Mouse (Mus musculus): ENCODE results near the gene Tecta.

DNA sequence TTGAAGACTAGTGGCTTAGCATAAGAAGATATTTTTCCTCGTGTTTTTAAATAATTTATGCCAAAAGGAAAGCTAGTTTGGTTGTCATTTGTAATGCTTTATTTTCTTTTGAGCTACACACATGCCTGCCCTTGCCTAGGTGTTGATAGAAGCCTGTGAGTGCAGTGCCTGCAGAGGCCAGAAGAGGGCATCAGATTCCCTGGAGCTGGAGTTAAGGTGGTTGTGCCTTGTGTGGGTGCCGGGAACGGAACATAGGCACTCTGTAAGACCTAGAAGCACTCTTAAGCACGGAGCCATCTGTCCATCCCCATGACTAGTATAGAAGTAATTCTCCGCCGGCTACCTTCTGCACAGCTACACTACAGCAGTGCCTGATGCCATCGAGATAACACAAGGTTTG is 79.1 kb downstream of the Tecta start:
- TF ChIP-seq GATA1 (IDR thresholded peaks at IDR 0.05; ENCODE audit: low read length) = no peak
- no peak for TF ChIP-seq TAL1 (IDR thresholded peaks at IDR 0.05; ENCODE audit: low read length)

All from erythroblast, embryonic 14.5 days (primary cell).